Mouse (Mus musculus): Measurements from ENCODE around the gene Slc29a2.

DNA sequence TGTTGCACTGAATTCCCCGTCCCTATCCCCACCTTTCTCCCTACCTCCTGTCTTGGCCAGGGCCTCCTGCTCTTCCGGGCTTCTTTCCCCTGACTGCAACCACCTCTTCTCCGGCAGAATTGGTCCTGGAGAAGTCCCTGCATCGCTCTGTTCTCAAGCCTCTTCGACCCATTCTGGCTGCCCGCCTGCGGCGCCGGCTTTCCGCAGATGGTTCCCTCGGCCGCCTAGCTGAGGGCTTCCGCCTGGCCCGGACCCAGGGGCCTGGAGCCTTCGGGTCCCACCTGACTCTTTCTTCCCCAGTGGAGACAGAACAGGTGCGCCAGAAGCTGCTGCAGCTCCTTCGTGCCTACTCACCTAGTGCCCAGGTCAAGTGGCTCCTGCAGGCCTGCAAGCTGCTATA, 29.2 kb downstream of the Slc29a2 start:
- TF ChIP-seq EP300 (IDR thresholded peaks at IDR 0.05; ENCODE audit: insufficient read depth, low read depth, low read length): no peak
- no peak for TF ChIP-seq POLR2A (IDR thresholded peaks at IDR 0.05; ENCODE audit: insufficient read depth, low read length)
